Mouse (Mus musculus) urinary bladder, adult 2 months (tissue): ENCODE data around the gene Gpd1. TPM values are rescaled to one million over a fixed set of nuclear protein-coding genes. Genes with fewer than 3 reads are reported as not detected.

ENCODE experiments used
- DNase-seq: peaks from one replicate; pipeline ENCODE4 v3.0.0; 2022; ENCODE audit warnings: low spot score
- polyA plus RNA-seq: library from polyadenylated mRNA; depleted of rRNA; stranded (reverse); fragments of >200 nt; gene quantifications from 2 replicates; pipeline ENCODE4 v1.2.3, GENCODE M21; 2012; rRNA removed

The Gpd1 gene
- 11.7 and 14.9 TPM in 2 replicates for polyA plus RNA-seq

- DNase-seq, result no peak
Observed at GRCm38 (mm10) chr15:99717386-99718334, at the start of gene Gpd1. Gpd1 (plus strand) TSS chr15:99717515.

GRCm38 (mm10) chr15:99667544-99667943 is 49.8 kb upstream of the Gpd1 start:
- DNase-seq, result no peak

- DNase-seq, result peak; percentile 46
Observed at GRCm38 (mm10) chr15:99668881-99669280, 48.4 kb upstream of the Gpd1 start.

GRCm38 (mm10) chr15:99669392-99669791 is 47.9 kb upstream of the Gpd1 start:
- no peak for DNase-seq

GRCm38 (mm10) chr15:99670154-99670821 is 47.0 kb upstream of the Gpd1 start, which contains the start of gene Asic1:
Asic1 (plus strand) TSS chr15:99670368.
- peak; percentile 53 for DNase-seq

- DNase-seq, result no peak
Observed at GRCm38 (mm10) chr15:99670964-99671670, 46.2 kb upstream of the Gpd1 start.

GRCm38 (mm10) chr15:99671783-99672182 is 45.5 kb upstream of the Gpd1 start:
- no peak for DNase-seq

- no peak for DNase-seq
Observed at GRCm38 (mm10) chr15:99674866-99675265, 42.4 kb upstream of the Gpd1 start.

GRCm38 (mm10) chr15:99677089-99677488 is 40.2 kb upstream of the Gpd1 start:
- no peak for DNase-seq

GRCm38 (mm10) chr15:99678063-99678800 is 39.1 kb upstream of the Gpd1 start:
- DNase-seq, result no peak

- no peak for DNase-seq
Observed at GRCm38 (mm10) chr15:99679008-99679407, 38.3 kb upstream of the Gpd1 start.

- no peak for DNase-seq
Observed at GRCm38 (mm10) chr15:99682880-99683279, 34.4 kb upstream of the Gpd1 start.

GRCm38 (mm10) chr15:99684156-99684555 is 33.2 kb upstream of the Gpd1 start:
- no peak for DNase-seq

- DNase-seq, result no peak
Observed at GRCm38 (mm10) chr15:99688712-99689111, 28.6 kb upstream of the Gpd1 start.

- DNase-seq, result no peak
Observed at GRCm38 (mm10) chr15:99690924-99691323, 26.4 kb upstream of the Gpd1 start.

- DNase-seq, result no peak
Observed at GRCm38 (mm10) chr15:99691976-99692375, 25.3 kb upstream of the Gpd1 start.

GRCm38 (mm10) chr15:99697309-99697708 is 20.0 kb upstream of the Gpd1 start:
- no peak for DNase-seq

- DNase-seq, result no peak
Observed at GRCm38 (mm10) chr15:99698533-99699085, 18.7 kb upstream of the Gpd1 start.

- DNase-seq, result no peak
Observed at GRCm38 (mm10) chr15:99699715-99700114, 17.6 kb upstream of the Gpd1 start.

- DNase-seq, result no peak
Observed at GRCm38 (mm10) chr15:99700219-99701106, 16.9 kb upstream of the Gpd1 start.
